Mouse (Mus musculus) olfactory bulb, adult 2 months (tissue): Measurements from ENCODE around the gene Gpr89.

Experiments used
- CTCF ChIP-seq: fragments of 200-500 bp; IDR thresholded peaks from 2 replicates; pipeline ENCODE4 v1.5.1; 2012; ENCODE audit warnings: low read depth, mild to moderate bottlenecking, low read length, moderate library complexity; ENCODE audit not compliant: insufficient read depth
- POLR2A ChIP-seq: fragments of 200-500 bp; IDR thresholded peaks from 2 replicates; pipeline ENCODE4 v1.6.1; 2012; ENCODE audit warnings: mild to moderate bottlenecking, low read depth, low read length, moderate library complexity; ENCODE audit not compliant: insufficient read depth

- TF ChIP-seq CTCF = no peak
- no peak for TF ChIP-seq POLR2A
Observed at GRCm38 (mm10) chr3:96824614-96825013, 80.5 kb downstream of the Gpr89 start.
